Mouse (Mus musculus): ENCODE data around the gene Rnf2. TPM values are rescaled to one million over a fixed set of nuclear protein-coding genes. Genes with fewer than 3 reads are reported as not detected.

Gene Rnf2
- polyA plus RNA-seq, 1 experiment from 2014 or later, result 80.5 TPM

DNA sequence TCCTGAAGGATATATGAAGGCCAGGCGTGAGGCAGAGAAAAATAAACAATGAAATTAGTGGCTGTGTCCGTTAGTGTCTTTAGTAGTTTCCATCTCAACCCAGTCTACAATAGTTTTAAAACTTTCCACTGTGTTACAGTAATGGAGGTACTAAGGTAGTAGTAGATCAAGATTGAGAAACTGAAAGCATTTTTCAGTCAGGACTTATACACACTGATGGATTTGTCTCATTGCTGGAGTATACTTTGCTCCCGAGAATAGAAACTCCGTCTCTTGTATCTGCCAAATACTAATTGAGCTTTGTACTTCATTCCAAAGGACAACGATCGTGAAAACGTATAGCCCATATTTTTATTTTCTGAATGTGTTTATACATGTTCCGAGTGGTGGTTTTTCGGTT lies 71.4 kb downstream of the Rnf2 start:
- no peaks in the 10 kb centered on the region; the same call in 1 of the 2 replicates for H3K36me3 ChIP-seq (ENCODE audit: control insufficient read depth, insufficient read depth, low read length)
- 41% methylated on average over 9 of the region's 9 CpGs for WGBS (ENCODE audit: insufficient replicate concordance)
- H3K9me3 ChIP-seq (replicated peaks; ENCODE audit: control insufficient read depth, low read length), result no peaks in the 10 kb centered on the region
- H3K4me2 ChIP-seq, result peak overlapping the region; percentile 59
- ATAC-seq (replicated peaks; ENCODE audit: insufficient number of reproducible peaks, low FRiP score, low TSS enrichment), result no peak
- no peaks in the 10 kb centered on the region for H3K27me3 ChIP-seq (ENCODE audit: control insufficient read depth, insufficient read depth, low read length)
- H3K9ac ChIP-seq (ENCODE audit: low read depth, low read length), result peak overlapping the region; percentile 94
- peaks cover 5% of the 10 kb centered on the region; the same call in 1 of the 2 replicates for H3K4me1 ChIP-seq (ENCODE audit: control insufficient read depth, insufficient read depth, low read length)
- peak overlapping the region; percentile 95 for H3K27ac ChIP-seq (ENCODE audit: low read depth, low read length)
- peak overlapping the region; percentile 92 for H3K4me3 ChIP-seq (ENCODE audit: low read depth, low read length)

DNA sequence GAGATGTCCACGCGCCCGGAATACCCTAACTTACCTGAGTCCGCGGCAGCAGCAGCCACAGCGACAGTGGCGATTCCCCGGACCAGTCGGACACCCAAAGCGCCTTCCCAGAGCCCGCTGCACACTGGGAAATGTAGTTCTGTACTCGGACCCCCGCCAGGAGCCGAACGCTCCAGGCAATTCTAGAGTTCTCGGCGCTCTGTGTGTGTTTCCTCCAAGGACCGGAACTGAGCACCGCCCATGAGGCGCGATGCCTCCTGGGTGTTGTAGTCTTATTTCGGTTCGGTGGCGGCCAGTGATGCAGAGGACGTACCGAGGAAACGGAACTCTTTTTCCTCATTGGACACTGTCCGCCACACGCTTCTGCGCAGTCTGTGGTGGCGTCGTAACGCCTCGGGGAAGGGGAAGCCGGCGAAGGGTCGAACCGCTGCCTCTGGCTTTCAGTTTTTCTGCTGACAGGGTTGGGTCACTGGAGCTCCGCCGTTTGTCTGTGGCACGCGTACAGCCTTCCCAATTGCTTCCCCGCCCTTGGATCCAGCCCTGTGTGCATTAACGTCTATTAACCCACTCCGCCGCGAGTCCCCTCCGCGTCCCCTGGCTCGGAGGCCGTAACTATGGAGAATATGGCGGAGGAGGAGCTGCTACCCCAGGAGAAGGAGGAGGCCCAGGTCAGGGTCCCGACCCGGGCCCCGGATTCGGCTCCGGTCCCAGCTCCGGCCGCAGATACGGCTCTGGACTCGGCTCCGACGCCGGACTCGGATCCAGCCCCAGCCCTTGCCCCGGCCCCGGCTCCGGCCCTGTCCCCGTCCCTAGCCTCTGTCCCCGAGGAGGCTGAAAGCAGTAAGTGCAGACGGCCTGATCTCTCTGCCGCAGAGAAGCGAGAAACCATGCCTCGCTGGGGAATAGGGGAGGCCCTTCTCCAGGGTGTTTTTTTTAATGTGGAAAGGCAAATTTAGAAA lies 72.2 kb downstream of the Rnf2 start, which contains the start of the genes Swt1 and Trmt1l:
Gene Swt1 (minus strand): TSS at position 193 of the 959 bp plus-strand sequence.
Gene Trmt1l (plus strand): TSS at position 280 of the 959 bp plus-strand sequence.
- WGBS (ENCODE audit: insufficient replicate concordance), result under 1% methylated on average over 73 of the region's 74 CpGs
- ATAC-seq (replicated peaks; ENCODE audit: insufficient number of reproducible peaks, low FRiP score, low TSS enrichment), result peak; percentile 100
- Histone ChIP-seq H3K9ac (ENCODE audit: low read depth, low read length) (peak within 1 kb of the TSS; percentile 94), H3K36me3 (ENCODE audit: control insufficient read depth, insufficient read depth, low read length) (no peaks in the 10 kb centered on the region), H3K27ac (ENCODE audit: low read depth, low read length) (peak within 1 kb of the TSS; percentile 95), H3K4me3 (ENCODE audit: low read depth, low read length) (peak within 1 kb of the TSS; percentile 92), H3K27me3 (ENCODE audit: control insufficient read depth, insufficient read depth, low read length) (no peaks in the 10 kb centered on the region), H3K4me1 (ENCODE audit: control insufficient read depth, insufficient read depth, low read length) (peaks cover 5% of the 10 kb centered on the region; the same call in 1 of the 2 replicates), H3K4me2 (peak within 1 kb of the TSS; percentile 59), H3K9me3 (replicated peaks; ENCODE audit: control insufficient read depth, low read length) (no peaks in the 10 kb centered on the region)

GRCm38 (mm10) chr1:151427888-151428262 lies 72.9 kb downstream of the Rnf2 start:
- peak; percentile 62 for ATAC-seq (replicated peaks; ENCODE audit: insufficient number of reproducible peaks, low FRiP score, low TSS enrichment)
- Histone ChIP-seq H3K9ac (ENCODE audit: low read depth, low read length) (peak overlapping the region; percentile 84), H3K27ac (ENCODE audit: low read depth, low read length) (peak overlapping the region; percentile 95), H3K36me3 (ENCODE audit: control insufficient read depth, insufficient read depth, low read length) (no peaks in the 10 kb centered on the region), H3K27me3 (ENCODE audit: control insufficient read depth, insufficient read depth, low read length) (no peaks in the 10 kb centered on the region), H3K4me1 (ENCODE audit: control insufficient read depth, insufficient read depth, low read length) (peaks cover 5% of the 10 kb centered on the region; the same call in 1 of the 2 replicates), H3K4me3 (ENCODE audit: low read depth, low read length) (peak overlapping the region; percentile 92), H3K9me3 (replicated peaks; ENCODE audit: control insufficient read depth, low read length) (no peaks in the 10 kb centered on the region), H3K4me2 (peak overlapping the region; percentile 59)
- WGBS (ENCODE audit: insufficient replicate concordance), result under 1% methylated on average over 25 of the region's 26 CpGs

GRCm38 (mm10) chr1:151426947-151427600 lies 73.7 kb downstream of the Rnf2 start:
- no peaks in the 10 kb centered on the region for H3K36me3 ChIP-seq (ENCODE audit: control insufficient read depth, insufficient read depth, low read length)
- peak overlapping the region; percentile 92 for H3K4me3 ChIP-seq (ENCODE audit: low read depth, low read length)
- peak overlapping the region; percentile 59 for H3K4me2 ChIP-seq
- H3K27ac ChIP-seq (ENCODE audit: low read depth, low read length), result peak overlapping the region; percentile 43; the same call in 1 of the 2 replicates
- H3K9me3 ChIP-seq (replicated peaks; ENCODE audit: control insufficient read depth, low read length), result no peaks in the 10 kb centered on the region
- peak overlapping the region; percentile 84; the same call in 1 of the 2 replicates for H3K9ac ChIP-seq (ENCODE audit: low read depth, low read length)
- 7% methylated on average over 7 of the region's 7 CpGs for WGBS (ENCODE audit: insufficient replicate concordance)
- peaks cover 5% of the 10 kb centered on the region; the same call in 1 of the 2 replicates for H3K4me1 ChIP-seq (ENCODE audit: control insufficient read depth, insufficient read depth, low read length)
- H3K27me3 ChIP-seq (ENCODE audit: control insufficient read depth, insufficient read depth, low read length), result no peaks in the 10 kb centered on the region
- no peak for ATAC-seq (replicated peaks; ENCODE audit: insufficient number of reproducible peaks, low FRiP score, low TSS enrichment)

GRCm38 (mm10) chr1:151422178-151422577 lies 78.6 kb downstream of the Rnf2 start:
- Histone ChIP-seq H3K36me3 (ENCODE audit: control insufficient read depth, insufficient read depth, low read length) (peaks cover 2% of the 10 kb centered on the region; the same call in 1 of the 2 replicates), H3K4me2 (no peak overlapping the region), H3K27me3 (ENCODE audit: control insufficient read depth, insufficient read depth, low read length) (no peaks in the 10 kb centered on the region), H3K4me3 (ENCODE audit: low read depth, low read length) (no peak overlapping the region), H3K4me1 (ENCODE audit: control insufficient read depth, insufficient read depth, low read length) (no peaks in the 10 kb centered on the region), H3K9ac (ENCODE audit: low read depth, low read length) (no peak overlapping the region), H3K9me3 (replicated peaks; ENCODE audit: control insufficient read depth, low read length) (no peaks in the 10 kb centered on the region), H3K27ac (ENCODE audit: low read depth, low read length) (no peak overlapping the region)
- 59% methylated on average over 3 of the region's 3 CpGs for WGBS (ENCODE audit: insufficient replicate concordance)
- ATAC-seq (replicated peaks; ENCODE audit: insufficient number of reproducible peaks, low FRiP score, low TSS enrichment), result no peak

DNA sequence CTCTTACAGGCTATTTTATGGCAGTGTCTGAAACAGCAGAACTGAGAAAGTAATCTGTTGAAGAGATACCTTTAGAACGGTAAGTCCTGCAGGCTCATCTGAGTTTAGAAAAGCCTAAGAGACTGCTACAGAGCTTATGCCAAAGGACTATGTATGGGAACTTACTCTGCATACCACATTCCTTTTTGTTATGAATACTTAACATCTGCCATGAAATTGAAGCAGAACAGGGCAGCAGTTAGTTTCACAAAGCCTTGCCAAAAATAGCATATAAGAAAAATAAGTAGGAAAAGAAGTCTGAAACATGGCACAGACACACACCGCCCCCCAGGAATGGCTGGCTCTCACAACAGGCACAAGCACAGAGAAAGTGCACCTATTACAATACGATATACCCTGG lies 90.9 kb downstream of the Rnf2 start:
- Histone ChIP-seq H3K4me1 (ENCODE audit: control insufficient read depth, insufficient read depth, low read length) (no peaks in the 10 kb centered on the region), H3K27me3 (ENCODE audit: control insufficient read depth, insufficient read depth, low read length) (no peaks in the 10 kb centered on the region), H3K9ac (ENCODE audit: low read depth, low read length) (no peak overlapping the region), H3K4me2 (no peak overlapping the region), H3K9me3 (replicated peaks; ENCODE audit: control insufficient read depth, low read length) (no peaks in the 10 kb centered on the region), H3K4me3 (ENCODE audit: low read depth, low read length) (no peak overlapping the region), H3K36me3 (ENCODE audit: control insufficient read depth, insufficient read depth, low read length) (peaks cover 5% of the 10 kb centered on the region; the same call in 1 of the 2 replicates), H3K27ac (ENCODE audit: low read depth, low read length) (no peak overlapping the region)
- WGBS (ENCODE audit: insufficient replicate concordance), result 85% methylated on average over 3 of the region's 3 CpGs
- ATAC-seq (replicated peaks; ENCODE audit: insufficient number of reproducible peaks, low FRiP score, low TSS enrichment), result no peak

Small RNAs within 50 kb of the gene (microRNA-seq; reads per million reads assigned to microRNA genes)
- gene Mir7682 (ENCODE audit: borderline number of aligned reads), result 1.9 reads per million, percentile 23 among the genes with 10 or more reads in this experiment

Other genes starting within 250 kb of the Rnf2 start
- gene Ivns1abp, start 156.5 kb downstream of the Rnf2 start, polyA plus RNA-seq (2014; fragmentation: Nextera tagmentation; extraction: Ambion mirVana), result 228 and 296 TPM in 2 replicates
- gene Swt1, start 72.5 kb downstream of the Rnf2 start, polyA plus RNA-seq (2014; fragmentation: Nextera tagmentation; extraction: Ambion mirVana), result 19.6 and 27.7 TPM in 2 replicates
- 41.2 and 45.7 TPM in 2 replicates for gene Trmt1l, start 72.4 kb downstream of the Rnf2 start, polyA plus RNA-seq (2014; fragmentation: Nextera tagmentation; extraction: Ambion mirVana)
- gene Fam129a, start 70.2 kb upstream of the Rnf2 start, polyA plus RNA-seq (2014; fragmentation: Nextera tagmentation; extraction: Ambion mirVana), result 2.3 and 3.1 TPM in 2 replicates

All from heart, embryonic 11.5 days (tissue).